Mouse (Mus musculus): ENCODE measurements at regions not wholly inside any gene's neighbourhood (a gene's known extent, or its start where the extent isn't known, plus 50 kb on each side); places are given as distances from the start of the nearest gene placed in this dataset.
A peak's percentile ranks its signal among the peaks of the same experiment; 100 is the strongest.

DNA sequence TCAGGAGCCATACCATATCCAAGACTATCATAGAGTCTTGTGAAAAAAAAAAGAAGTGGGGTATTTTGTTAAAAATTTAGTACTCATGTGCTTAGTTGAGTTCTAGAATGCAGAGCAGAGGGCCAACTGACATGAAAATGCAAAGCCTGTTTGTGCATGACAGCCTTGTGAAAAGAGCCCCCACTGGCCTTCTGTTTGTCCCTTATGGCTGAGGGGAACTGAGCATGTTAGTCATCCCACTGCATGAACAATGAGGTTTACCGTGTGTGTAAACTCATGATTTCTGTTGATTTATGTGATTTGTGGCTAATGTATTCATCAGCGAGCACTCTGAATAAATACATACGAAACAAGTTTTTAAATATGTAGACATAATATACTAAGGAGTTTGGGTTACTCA is 266.1 kb upstream of the Nox3 start:
- DNase-seq (ENCODE audit: low spot score in 2 of 2), result no peak

DNA sequence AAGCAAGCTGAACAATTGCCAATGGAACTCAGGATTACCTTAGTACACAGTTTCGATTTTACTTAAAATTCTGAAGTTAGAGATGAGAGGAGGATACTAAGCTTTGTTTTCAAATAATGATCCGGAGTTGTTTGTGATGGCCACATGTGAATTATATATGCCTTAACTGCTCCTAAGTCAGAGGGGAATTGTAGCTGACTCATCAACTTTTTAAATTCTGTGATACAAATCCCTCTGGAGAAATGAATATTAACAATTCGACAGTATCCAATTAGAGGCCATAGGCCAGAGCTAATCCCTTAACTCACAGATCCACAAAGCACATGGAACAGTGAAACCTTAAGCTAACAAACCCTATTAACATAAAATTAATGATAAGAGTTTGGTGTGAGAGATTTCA is 250.5 kb upstream of the Nox3 start:
- no peak for DNase-seq (ENCODE audit: low spot score in 2 of 2)

GRCm38 (mm10) chr17:3936361-3936760 is 240.3 kb upstream of the Nox3 start:
- no peak for DNase-seq (ENCODE audit: low spot score in 2 of 2)

DNA sequence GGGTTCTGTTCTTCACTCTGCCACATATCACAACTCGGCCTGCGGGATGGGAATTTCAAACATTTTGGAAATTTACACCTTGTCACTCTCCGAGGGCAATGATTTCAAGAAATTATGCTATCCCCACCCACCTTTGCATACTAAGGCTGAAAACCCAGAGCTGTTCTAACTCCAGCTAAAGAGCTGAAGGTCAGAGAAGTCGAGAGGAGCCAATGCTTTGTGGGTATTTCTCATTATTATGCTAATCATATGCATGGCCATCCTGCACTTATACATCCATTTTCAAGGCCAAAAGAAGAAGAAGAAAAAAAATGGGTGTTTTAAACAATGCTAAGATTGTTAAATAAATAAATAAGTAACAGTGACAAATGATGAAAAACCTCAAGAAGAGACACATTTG is 237.1 kb upstream of the Nox3 start:
- no peak for DNase-seq (ENCODE audit: low spot score in 2 of 2)

GRCm38 (mm10) chr17:3932071-3932470 is 236.0 kb upstream of the Nox3 start:
- no peak for DNase-seq (ENCODE audit: low spot score in 2 of 2)

- no peak for DNase-seq (ENCODE audit: low spot score in 2 of 2)
Measured at GRCm38 (mm10) chr17:3927106-3927505, 231.0 kb upstream of the Nox3 start.

DNA sequence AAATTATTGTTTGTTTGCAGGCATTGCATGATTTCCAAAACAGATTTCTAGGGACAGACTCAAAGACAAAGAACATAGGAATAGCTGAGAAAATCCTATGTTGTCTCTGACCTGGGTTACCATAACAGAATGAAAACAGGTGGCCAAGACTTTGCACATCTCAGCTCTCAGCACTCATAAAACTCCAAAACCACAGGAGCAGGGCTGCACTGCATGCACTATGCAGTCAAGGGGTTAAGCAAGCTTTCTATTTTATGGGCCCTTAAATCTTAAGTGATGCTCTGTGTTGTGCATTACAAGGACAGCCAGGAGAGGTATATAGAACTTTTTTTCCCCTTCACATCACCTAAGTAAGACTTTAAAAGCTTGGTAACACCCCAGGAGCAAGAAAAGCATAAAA is 224.2 kb upstream of the Nox3 start:
- no peak for DNase-seq (ENCODE audit: low spot score in 2 of 2)

DNA sequence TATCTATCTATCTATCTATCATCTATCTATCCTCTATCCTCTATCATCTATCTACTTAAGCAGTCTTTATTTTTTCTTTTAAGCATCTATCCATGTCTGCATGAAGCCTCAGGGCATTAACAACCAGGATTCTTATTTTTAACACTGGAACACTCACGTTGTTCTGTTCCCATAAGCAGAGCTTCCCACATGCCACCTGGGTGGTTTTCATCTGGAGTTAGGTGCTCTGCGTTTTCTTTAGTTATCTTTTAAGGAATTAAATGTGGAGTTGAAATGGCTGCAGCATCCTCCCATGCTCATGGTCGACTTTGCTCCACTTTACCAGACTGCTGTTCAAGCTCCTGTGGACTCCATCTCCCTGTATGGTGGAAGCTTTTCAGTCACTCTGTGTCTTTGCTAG is 196.8 kb upstream of the Nox3 start:
- peak in 1 of 2 experiments; percentile 36 for DNase-seq (ENCODE audit: low spot score in 2 of 2)

- no peak for DNase-seq (ENCODE audit: low spot score in 2 of 2)
Measured at GRCm38 (mm10) chr17:3883146-3883545, 187.1 kb upstream of the Nox3 start.

DNA sequence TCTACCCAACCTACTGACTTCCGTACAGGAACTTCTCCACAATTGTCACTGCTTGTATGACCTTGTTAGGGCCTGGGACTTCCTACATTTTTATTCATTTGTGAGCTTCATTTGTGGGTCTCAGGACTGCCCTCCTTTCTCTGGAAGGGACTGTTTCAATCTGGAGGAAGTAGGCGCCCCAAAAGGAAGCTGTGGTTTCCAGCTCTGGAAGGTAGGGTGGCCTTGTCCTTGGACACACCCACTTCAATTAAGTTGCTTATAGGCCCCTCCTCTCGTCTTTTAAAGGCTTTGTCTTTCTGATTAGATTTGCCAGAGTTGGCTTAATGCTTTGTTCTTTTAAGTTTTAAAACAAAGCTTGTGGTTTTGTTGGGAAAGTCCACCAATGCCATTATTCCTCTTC is 183.0 kb upstream of the Nox3 start:
- DNase-seq (ENCODE audit: low spot score in 2 of 2), result no peak

- DNase-seq (ENCODE audit: low spot score in 2 of 2), result no peak
Measured at GRCm38 (mm10) chr17:3869459-3870194, 173.6 kb upstream of the Nox3 start.

- no peak for DNase-seq (ENCODE audit: low spot score in 2 of 2)
Measured at GRCm38 (mm10) chr17:3862384-3862783, 166.3 kb upstream of the Nox3 start.

DNA sequence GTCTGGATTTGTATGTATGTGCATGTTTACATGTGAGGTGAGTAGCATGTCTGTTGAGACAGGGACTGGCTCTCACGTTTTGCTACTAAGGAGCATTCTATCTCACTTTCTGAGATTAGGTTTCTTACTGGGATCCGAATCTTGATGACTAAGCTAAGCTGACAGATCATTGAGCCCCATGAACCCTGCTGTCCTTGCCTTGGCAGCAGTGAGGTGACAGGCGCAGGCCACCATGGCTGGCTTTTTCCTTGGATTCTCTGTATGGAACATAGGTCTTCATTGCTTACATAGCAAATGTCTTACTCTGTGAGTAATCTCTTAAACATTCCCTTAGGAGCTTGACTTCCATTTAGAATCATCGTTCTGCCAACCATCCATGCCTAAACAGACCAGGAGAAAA is 140.3 kb upstream of the Nox3 start:
- DNase-seq (ENCODE audit: low spot score in 2 of 2), result no peak

GRCm38 (mm10) chr17:3811187-3811586 is 115.1 kb upstream of the Nox3 start:
- DNase-seq (ENCODE audit: low spot score in 2 of 2), result no peak

DNA sequence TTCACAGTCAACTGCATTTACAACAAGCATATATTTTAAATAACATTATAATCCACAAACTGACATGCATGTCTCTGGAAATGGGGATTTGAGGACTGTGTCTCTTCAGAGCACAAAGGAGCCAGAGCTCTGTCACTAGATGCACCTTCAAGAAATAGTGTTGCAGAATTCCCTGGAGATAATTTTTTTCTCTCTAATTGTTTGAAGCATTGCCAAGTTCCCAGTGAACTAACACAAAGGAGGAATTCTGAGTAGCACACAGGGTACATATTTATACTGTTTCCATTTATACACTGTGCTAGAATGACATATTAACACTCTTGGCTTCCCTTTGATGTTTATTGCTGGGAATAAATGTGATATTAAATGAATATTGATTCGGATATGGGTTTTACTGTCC is 107.4 kb upstream of the Nox3 start:
- no peak for DNase-seq (ENCODE audit: low spot score in 2 of 2)

DNA sequence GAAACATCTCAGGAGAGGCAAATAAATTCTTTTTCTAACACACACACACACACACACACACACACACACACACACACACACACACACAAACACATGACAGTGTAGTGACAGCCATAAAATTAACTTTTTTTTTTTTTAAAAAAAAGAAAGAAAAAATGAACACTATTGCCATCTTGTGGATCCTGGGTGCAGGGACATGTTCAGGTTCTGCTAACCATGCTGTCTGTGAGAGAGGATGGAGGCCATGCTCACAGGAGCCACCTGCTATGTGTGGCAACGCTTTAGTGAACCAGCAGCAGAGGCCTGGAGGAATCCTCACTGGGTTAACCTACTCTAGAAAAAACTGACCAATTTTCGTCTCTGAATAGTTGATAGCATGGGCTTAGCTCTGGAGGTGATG is 96.5 kb upstream of the Nox3 start:
- DNase-seq (ENCODE audit: low spot score in 2 of 2), result no peak

DNA sequence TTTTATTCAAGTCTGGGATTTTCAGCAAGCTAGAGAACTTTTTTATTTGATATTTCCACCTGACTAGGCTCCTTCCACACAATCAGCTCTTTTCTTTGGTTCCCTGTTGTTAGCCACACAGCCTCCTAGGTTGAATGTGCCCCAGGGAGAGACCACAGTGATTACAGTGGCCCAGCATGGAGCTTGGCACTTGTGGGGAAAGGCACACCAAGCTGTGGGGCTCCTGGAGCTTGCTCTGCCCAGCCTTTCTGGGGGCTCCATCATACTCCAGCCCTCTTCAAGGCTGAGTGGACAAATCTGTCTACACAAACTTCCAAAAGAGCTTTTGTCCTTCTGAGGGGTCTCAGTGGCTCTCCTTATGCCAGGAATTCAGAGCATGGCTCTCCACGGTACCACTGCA is 86.1 kb upstream of the Nox3 start:
- DNase-seq (ENCODE audit: low spot score in 2 of 2), result no peak

GRCm38 (mm10) chr17:3777691-3778090 is 81.6 kb upstream of the Nox3 start:
- DNase-seq (ENCODE audit: low spot score in 2 of 2), result no peak

DNA sequence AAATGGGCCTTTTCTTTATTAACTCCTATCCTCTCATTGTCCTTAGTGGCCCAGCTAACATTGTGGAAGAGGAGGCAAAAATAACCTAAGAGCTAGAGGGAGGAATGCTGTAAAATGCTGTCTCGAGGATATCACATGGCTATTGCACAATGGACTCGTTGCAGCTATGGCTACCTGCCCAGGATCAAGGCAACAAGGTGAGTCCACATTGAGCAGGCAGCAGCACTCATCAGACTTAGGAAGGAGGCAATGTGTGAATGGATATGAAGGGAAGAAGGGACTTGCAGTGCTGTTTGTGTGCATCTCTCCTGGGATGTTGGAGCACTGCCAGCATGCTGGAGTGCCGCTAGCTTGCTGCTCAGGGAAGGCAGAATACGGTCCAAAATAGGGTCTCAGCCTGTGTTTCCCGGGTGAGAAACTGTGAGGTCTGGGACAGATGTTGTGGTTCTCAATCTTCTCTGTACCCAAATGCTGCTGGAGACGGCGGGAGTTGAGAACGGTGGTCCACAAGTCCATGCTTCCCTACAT is 51.8 kb upstream of the Nox3 start:
- no peak for DNase-seq (ENCODE audit: low spot score in 2 of 2)
